Mouse (Mus musculus) CH12.LX (cell line): Measurements from ENCODE around the gene Togaram2. TPM values are rescaled to one million over a fixed set of nuclear protein-coding genes. Genes with fewer than 3 reads are reported as not detected.
A peak's percentile ranks its signal among the peaks of the same experiment; 100 is the strongest.

ENCODE experiments used
- DNase-seq: peaks from one replicate; pipeline ENCODE4 v3.0.0-alpha.2; 2013; ENCODE audit errors: extremely low read depth
- H3K27ac ChIP-seq: 2 replicates; pipeline ENCODE4 v1.5.1; 2012; ENCODE audit warnings: low read depth, mild to moderate bottlenecking, control low read depth, moderate library complexity; ENCODE audit not compliant: insufficient read depth
- H3K27me3 ChIP-seq: replicated peaks from 2 replicates; pipeline ENCODE3; 2012; ENCODE audit warnings: inconsistent platforms
- H3K36me3 ChIP-seq, 2 experiments: replicated peaks in 1 of 2; 2 replicates each; pipeline versions ENCODE3 to v1.6.1; 2012; ENCODE audit warnings: inconsistent platforms in 1 of 2, low read length in 1 of 2, mild to moderate bottlenecking in 1 of 2, mixed read lengths in 1 of 2, moderate library complexity in 1 of 2; ENCODE audit not compliant: control insufficient read depth in 1 of 2, insufficient read depth in 1 of 2
- H3K4me1 ChIP-seq, 2 experiments: 2 replicates each; pipeline ENCODE4 v1.6.1; 2012; ENCODE audit warnings: inconsistent platforms in 1 of 2, moderate library complexity in 1 of 2; ENCODE audit not compliant: insufficient read depth in 2 of 2, control insufficient read depth in 1 of 2
- H3K4me2 ChIP-seq: 2 replicates; pipeline ENCODE4 v1.6.1; 2012; ENCODE audit warnings: low read depth, mild to moderate bottlenecking, control low read depth; ENCODE audit not compliant: poor library complexity, insufficient read depth, severe bottlenecking
- H3K4me3 ChIP-seq, 3 experiments: fragments of 150-350 bp in 1 of 3; sonication (generic) in 1 of 3; replicated peaks in 1 of 3; 2 replicates each; pipeline versions ENCODE3 to v1.5.1; 2011 to 2012; ENCODE audit warnings: low read depth in 2 of 3, low read length in 2 of 3, mild to moderate bottlenecking in 2 of 3, moderate library complexity in 2 of 3, control low read depth in 1 of 3, improper control_type of control experiment in 1 of 3, inconsistent platforms in 1 of 3, mixed read lengths in 1 of 3; ENCODE audit not compliant: poor library complexity in 1 of 3
- H3K79me2 ChIP-seq: replicated peaks from 2 replicates; pipeline ENCODE4 v1.6.1; 2012; ENCODE audit warnings: mild to moderate bottlenecking, moderate library complexity; ENCODE audit not compliant: control insufficient read depth, poor library complexity, insufficient read depth, severe bottlenecking; ENCODE audit errors: extremely low read depth
- H3K9ac ChIP-seq: 2 replicates; pipeline ENCODE4 v1.6.1; 2012; ENCODE audit warnings: low read depth, mild to moderate bottlenecking, control low read depth, moderate library complexity; ENCODE audit not compliant: insufficient read depth
- H3K9me3 ChIP-seq: replicated peaks from 2 replicates; pipeline ENCODE3; 2012; ENCODE audit warnings: low read length, inconsistent platforms, mixed read lengths
- CTCF ChIP-seq, 2 experiments: IDR thresholded peaks in 1 of 2; conservative IDR thresholded peaks in 1 of 2; 2 replicates each; pipeline ENCODE4 v1.5.1; 2011 to 2012; ENCODE audit warnings: low read depth in 2 of 2, low read length in 2 of 2, improper control_type of control experiment in 1 of 2, inconsistent platforms in 1 of 2, mild to moderate bottlenecking in 1 of 2, moderate library complexity in 1 of 2
- ELF1 ChIP-seq: IDR thresholded peaks from 2 replicates; pipeline ENCODE4 v1.6.1; 2014; ENCODE audit warnings: low read depth, mild to moderate bottlenecking, inconsistent platforms, low read length, improper control_type of control experiment
- GABPA ChIP-seq: IDR thresholded peaks from 2 replicates; pipeline ENCODE4 v1.6.1; 2012; ENCODE audit warnings: low read depth, low read length, improper control_type of control experiment, inconsistent platforms; ENCODE audit not compliant: insufficient replicate concordance
- JUN ChIP-seq: IDR thresholded peaks from 2 replicates; pipeline ENCODE4 v1.6.1; 2011; ENCODE audit warnings: low read depth, mild to moderate bottlenecking, low read length, improper control_type of control experiment, moderate library complexity; ENCODE audit not compliant: insufficient read depth
- JUND ChIP-seq: conservative IDR thresholded peaks from 2 replicates; pipeline ENCODE4 v1.6.1; 2011; ENCODE audit warnings: low read depth, low read length, improper control_type of control experiment
- KAT2A ChIP-seq: IDR thresholded peaks from 2 replicates; pipeline ENCODE4 v1.6.1; 2012; ENCODE audit warnings: low read length, improper control_type of control experiment, inconsistent platforms; ENCODE audit not compliant: insufficient replicate concordance
- MAFK ChIP-seq: IDR thresholded peaks from 2 replicates; pipeline ENCODE4 v1.6.1; 2011; ENCODE audit warnings: low read length, improper control_type of control experiment; ENCODE audit not compliant: insufficient replicate concordance
- MAZ ChIP-seq: IDR thresholded peaks from 2 replicates; pipeline ENCODE4 v1.6.1; 2012; ENCODE audit warnings: low read depth, mild to moderate bottlenecking, inconsistent platforms, low read length, improper control_type of control experiment, moderate library complexity
- MEF2A ChIP-seq: IDR thresholded peaks from 2 replicates; pipeline ENCODE4 v1.6.1; 2014; ENCODE audit warnings: low read depth, mild to moderate bottlenecking, inconsistent platforms, low read length, improper control_type of control experiment, borderline replicate concordance
- MXI1 ChIP-seq: IDR thresholded peaks from 2 replicates; pipeline ENCODE4 v1.6.1; 2011; ENCODE audit warnings: mild to moderate bottlenecking, low read depth, low read length, improper control_type of control experiment
- MYC ChIP-seq: IDR thresholded peaks from 2 replicates; pipeline ENCODE4 v1.6.1; 2011; ENCODE audit warnings: low read depth, mild to moderate bottlenecking, improper control_type of control experiment, low read length
- PAX5 ChIP-seq: IDR thresholded peaks from 2 replicates; pipeline ENCODE4 v1.6.1; 2012; ENCODE audit warnings: low read length, inconsistent platforms, mixed read lengths
- POLR2A ChIP-seq: IDR thresholded peaks from 2 replicates; pipeline ENCODE4 v1.6.1; 2011; ENCODE audit warnings: low read depth, mild to moderate bottlenecking, improper control_type of control experiment, low read length
- POLR2AphosphoS2 ChIP-seq: IDR thresholded peaks from 2 replicates; pipeline ENCODE4 v1.6.1; 2011; ENCODE audit warnings: low read depth, low read length, improper control_type of control experiment
- RAD21 ChIP-seq: IDR thresholded peaks from 2 replicates; pipeline ENCODE4 v1.6.1; 2011; ENCODE audit warnings: low read depth, mild to moderate bottlenecking, low read length, improper control_type of control experiment, moderate library complexity
- RCOR1 ChIP-seq: conservative IDR thresholded peaks from 2 replicates; pipeline ENCODE4 v1.6.1; 2012; ENCODE audit warnings: low read depth, mild to moderate bottlenecking, inconsistent platforms, low read length, improper control_type of control experiment
- SMC3 ChIP-seq: IDR thresholded peaks from 2 replicates; pipeline ENCODE4 v1.6.1; 2011; ENCODE audit warnings: low read depth, low read length, improper control_type of control experiment
- TBP ChIP-seq: conservative IDR thresholded peaks from 2 replicates; pipeline ENCODE4 v1.6.1; 2011; ENCODE audit warnings: low read depth, low read length, improper control_type of control experiment
- TCF12 ChIP-seq: IDR thresholded peaks from 2 replicates; pipeline ENCODE4 v1.6.1; 2014; ENCODE audit warnings: low read depth, mild to moderate bottlenecking, inconsistent platforms, low read length, improper control_type of control experiment
- UBTF ChIP-seq: IDR thresholded peaks from 2 replicates; pipeline ENCODE4 v1.6.1; 2012; ENCODE audit warnings: low read depth, mild to moderate bottlenecking, inconsistent platforms, low read length, improper control_type of control experiment, moderate library complexity
- USF1 ChIP-seq: IDR thresholded peaks from 2 replicates; pipeline ENCODE4 v1.6.1; 2014; ENCODE audit warnings: low read depth, mild to moderate bottlenecking, inconsistent platforms, low read length, improper control_type of control experiment
- USF2 ChIP-seq: conservative IDR thresholded peaks from 2 replicates; pipeline ENCODE4 v1.6.1; 2011; ENCODE audit warnings: low read depth, low read length, improper control_type of control experiment
- ZKSCAN1 ChIP-seq: IDR thresholded peaks from 2 replicates; pipeline ENCODE4 v1.6.1; 2012; ENCODE audit warnings: low read depth, inconsistent platforms, low read length, improper control_type of control experiment, borderline replicate concordance
- ZMIZ1 ChIP-seq: IDR thresholded peaks from 2 replicates; pipeline ENCODE4 v1.6.1; 2012; ENCODE audit warnings: low read depth, mild to moderate bottlenecking, inconsistent platforms, low read length, improper control_type of control experiment
- ZNF384 ChIP-seq: IDR thresholded peaks from 2 replicates; pipeline ENCODE4 v1.6.1; 2012; ENCODE audit warnings: low read depth, low read length, improper control_type of control experiment, inconsistent platforms
- dilution Hi-C: fragments of 300-500 bp; cut with MboI; formaldehyde crosslinking; loops from 2 replicates; pipeline ENCODE4 v1.14.3; 2020; ENCODE audit warnings: low sequenced_read_pairs; ENCODE audit not compliant: extremely low pct_unique_long_range_greater_than_20kb, extremely low pct_ligation_motif_present
- in situ Hi-C: fragments of 300-500 bp; cut with MboI; formaldehyde crosslinking; loops from 3 replicates; pipeline ENCODE4 v1.14.3; 2019; ENCODE audit warnings: low sequenced_read_pairs, low pct_ligation_motif_present, low pct_unique_long_range_greater_than_20kb, mixed read lengths
- polyA plus RNA-seq: library from polyadenylated mRNA; unstranded; fragments of >175 nt; gene quantifications from 2 replicates; pipeline ENCODE4 v1.2.1, GENCODE M21; 2012; ENCODE audit warnings: low read depth; ENCODE audit not compliant: insufficient read length
- total RNA-seq, 2 experiments: library from RNA; depleted of rRNA; stranded (reverse); fragments of 300-350 nt in 1 of 2; fragments of >200 nt in 1 of 2; gene quantifications; 2 replicates each; pipeline ENCODE4 v1.2.3; 2012 to 2014

Togaram2 gene
- total and polyA plus RNA-seq, 3 experiments, result 0.76 to 19.6 (median 2.6) TPM

DNA sequence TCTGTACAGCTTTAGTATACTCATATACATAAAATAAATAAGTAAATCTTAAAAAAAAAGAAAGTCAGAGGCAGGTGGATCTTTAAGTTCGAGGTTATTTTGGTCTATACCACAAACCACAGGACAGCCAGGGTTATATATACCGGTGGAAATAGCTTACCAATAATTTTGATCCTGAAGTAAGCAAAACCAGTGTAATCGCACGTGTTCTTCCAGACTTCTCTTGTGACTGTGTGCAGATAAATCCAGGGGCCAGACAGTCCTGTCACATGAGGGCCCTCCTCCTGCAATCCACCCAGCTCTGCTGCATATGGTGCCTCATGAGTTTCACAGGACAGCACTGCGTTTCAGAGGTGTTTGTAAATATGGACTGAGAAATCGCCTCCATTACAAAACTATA is 9.6 kb upstream of the Togaram2 start:
- peaks cover 3 to 10% of the 10 kb centered on the region in 2 experiments for H3K36me3 ChIP-seq
- dilution Hi-C loops (no loop called here), in situ Hi-C loops (no loop called here)
- H3K4me1 ChIP-seq, result peaks cover 0 to 13% of the 10 kb centered on the region in 2 experiments; a peak in 2 of 4 replicates
- no peaks in the 10 kb centered on the region for H3K9me3 ChIP-seq
- no peaks in the 10 kb centered on the region for H3K27me3 ChIP-seq
- no peak overlapping the region for H3K4me3 ChIP-seq
- TF ChIP-seq USF2, result no peak
- TF ChIP-seq TCF12, result no peak
- TF ChIP-seq SMC3, result no peak
- TF ChIP-seq ZNF384, result no peak
- TF ChIP-seq MAFK, result 0 out of 2 replicates have a peak, but pooled peaks have one; percentile 4
- TF ChIP-seq, all 38 proteins: peak for 1
- no peak for DNase-seq
- H3K79me2 ChIP-seq, result no peaks in the 10 kb centered on the region
- no peak overlapping the region for H3K4me2 ChIP-seq
- H3K27ac ChIP-seq, result no peak overlapping the region
- H3K9ac ChIP-seq, result no peak overlapping the region

GRCm38 (mm10) chr17:71664172-71664571 is 8.9 kb upstream of the Togaram2 start:
- H3K4me3 ChIP-seq, result no peak overlapping the region
- H3K9ac ChIP-seq, result no peak overlapping the region
- no peaks in the 10 kb centered on the region for H3K27me3 ChIP-seq
- in situ Hi-C loops (no loop called here), dilution Hi-C loops (no loop called here)
- peaks cover 0 to 13% of the 10 kb centered on the region in 2 experiments; a peak in 2 of 4 replicates for H3K4me1 ChIP-seq
- no peaks in the 10 kb centered on the region for H3K9me3 ChIP-seq
- H3K79me2 ChIP-seq, result no peaks in the 10 kb centered on the region
- TF ChIP-seq JUN (no peak), ZKSCAN1 (no peak), RCOR1 (no peak), KAT2A (no peak), MAFK (peak; percentile 69; the same call in 1 of the 2 replicates), PAX5 (no peak), POLR2A (no peak), POLR2AphosphoS2 (no peak), TBP (no peak)
- H3K36me3 ChIP-seq, result peaks cover 0 to 5% of the 10 kb centered on the region in 2 experiments
- H3K27ac ChIP-seq, result no peak overlapping the region
- no peak overlapping the region for H3K4me2 ChIP-seq
- DNase-seq, result no peak

DNA sequence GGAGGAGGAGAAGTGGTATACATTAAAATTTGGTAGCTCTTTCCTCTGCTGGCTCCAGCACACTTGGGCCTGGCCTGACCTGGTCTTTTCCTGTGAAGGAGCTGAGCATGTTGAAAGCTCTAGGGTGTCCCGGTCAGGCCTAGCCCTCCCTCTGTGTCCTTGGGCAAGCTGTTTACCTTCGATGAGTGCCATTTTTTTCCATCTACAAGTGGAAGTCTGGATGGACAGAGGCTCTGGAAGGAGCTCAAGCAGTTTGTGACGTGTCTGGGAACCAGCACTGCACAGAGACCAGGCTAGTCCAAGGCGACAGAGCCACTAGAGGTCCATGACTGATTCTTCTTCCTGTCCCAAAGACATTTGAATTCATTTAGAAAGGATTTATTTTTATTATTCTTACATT is 7.9 kb upstream of the Togaram2 start:
- H3K27ac ChIP-seq, result no peak overlapping the region
- in situ Hi-C loops, result no loop called here
- no peak overlapping the region for H3K4me3 ChIP-seq
- TF ChIP-seq CTCF (conservative IDR thresholded peaks at IDR 0.05 in 1 of 2, IDR thresholded peaks at IDR 0.05 in 1 of 2; ENCODE audit: low read depth in 2 of 2, low read length in 2 of 2) (no peak), MEF2A (no peak), MAZ (no peak), ZNF384 (no peak), SMC3 (no peak), PAX5 (no peak), UBTF (no peak), USF1 (no peak), ZMIZ1 (no peak), MYC (no peak), JUN (no peak), ELF1 (no peak), RAD21 (no peak), TBP (no peak), GABPA (no peak), MXI1 (no peak), JUND (no peak)
- TF ChIP-seq, all 38 proteins: peak for 0
- Histone ChIP-seq H3K36me3 (no peaks in the 10 kb centered on the region), H3K4me1 (peaks cover 0 to 13% of the 10 kb centered on the region in 2 experiments; a peak in 2 of 4 replicates), H3K27me3 (no peaks in the 10 kb centered on the region), H3K9me3 (no peaks in the 10 kb centered on the region), H3K79me2 (no peaks in the 10 kb centered on the region), H3K4me2 (no peak overlapping the region), H3K9ac (no peak overlapping the region)
- dilution Hi-C loops, result no loop called here
- DNase-seq, result no peak
